Mouse (Mus musculus): ENCODE measurements at regions not wholly inside any gene's neighbourhood (a gene's known extent, or its start where the extent isn't known, plus 50 kb on each side); places are given as distances from the start of the nearest gene placed in this dataset.

GRCm38 (mm10) chr2:57772315-57772714 is 225.4 kb upstream of the Galnt5 start:
- in situ Hi-C loops (cut with MboI, MseI), result no loop called here

GRCm38 (mm10) chr2:57776154-57776553 is 221.5 kb upstream of the Galnt5 start:
- in situ Hi-C loops (cut with MboI, MseI), result no loop called here

- in situ Hi-C loops (cut with MboI, MseI), result no loop called here
Observed at GRCm38 (mm10) chr2:57780836-57781235, 216.8 kb upstream of the Galnt5 start.

GRCm38 (mm10) chr2:57793519-57794296 is 204.0 kb upstream of the Galnt5 start:
- in situ Hi-C loops (cut with MboI, MseI), result no loop called here

- in situ Hi-C loops (cut with MboI, MseI), result no loop called here
Observed at GRCm38 (mm10) chr2:57799279-57799678, 198.4 kb upstream of the Galnt5 start.

GRCm38 (mm10) chr2:57807911-57808310 is 189.8 kb upstream of the Galnt5 start:
- in situ Hi-C loops (cut with MboI, MseI), result no loop called here

GRCm38 (mm10) chr2:57812996-57813395 is 184.7 kb upstream of the Galnt5 start:
- in situ Hi-C loops (cut with MboI, MseI), result no loop called here

GRCm38 (mm10) chr2:57820343-57820742 is 177.3 kb upstream of the Galnt5 start:
- in situ Hi-C loops (cut with MboI, MseI), result no loop called here

- in situ Hi-C loops (cut with MboI, MseI), result no loop called here
Observed at GRCm38 (mm10) chr2:57820923-57821322, 176.8 kb upstream of the Galnt5 start.

GRCm38 (mm10) chr2:57828284-57828683 is 169.4 kb upstream of the Galnt5 start:
- in situ Hi-C loops (cut with MboI, MseI), result no loop called here

- in situ Hi-C loops (cut with MboI, MseI), result no loop called here
Observed at GRCm38 (mm10) chr2:57832565-57833355, 164.9 kb upstream of the Galnt5 start.

- in situ Hi-C loops (cut with MboI, MseI), result no loop called here
Observed at GRCm38 (mm10) chr2:57845135-57845534, 152.5 kb upstream of the Galnt5 start.

- in situ Hi-C loops (cut with MboI, MseI), result no loop called here
Observed at GRCm38 (mm10) chr2:57847707-57848106, 150.0 kb upstream of the Galnt5 start.

GRCm38 (mm10) chr2:57849338-57850057 is 148.2 kb upstream of the Galnt5 start:
- in situ Hi-C loops (cut with MboI, MseI), result no loop called here

GRCm38 (mm10) chr2:57850058-57850400 is 147.7 kb upstream of the Galnt5 start:
- in situ Hi-C loops (cut with MboI, MseI), result no loop called here

- in situ Hi-C loops (cut with MboI, MseI), result no loop called here
Observed at GRCm38 (mm10) chr2:57856524-57857107, 141.1 kb upstream of the Galnt5 start.

- in situ Hi-C loops (cut with MboI, MseI), result no loop called here
Observed at GRCm38 (mm10) chr2:57865289-57865688, 132.4 kb upstream of the Galnt5 start.

GRCm38 (mm10) chr2:57868046-57868445 is 129.6 kb upstream of the Galnt5 start:
- in situ Hi-C loops (cut with MboI, MseI), result no loop called here

GRCm38 (mm10) chr2:57900168-57900567 is 97.5 kb upstream of the Galnt5 start:
- in situ Hi-C loops (cut with MboI, MseI), result loop anchor here (25.0 kb wide), 1 partner anchor 1788 kb away; no protein-coding TSS in a partner anchor

- in situ Hi-C loops (cut with MboI, MseI), result loop anchor here (25.0 kb wide), 1 partner anchor 1788 kb away; no protein-coding TSS in a partner anchor
Observed at GRCm38 (mm10) chr2:57900580-57901247, 97.0 kb upstream of the Galnt5 start.

- in situ Hi-C loops (cut with MboI, MseI), result loop anchor here (25.0 kb wide), 1 partner anchor 1793 kb away; no protein-coding TSS in a partner anchor
Observed at GRCm38 (mm10) chr2:57905184-57905583, 92.5 kb upstream of the Galnt5 start.

All from T-helper 2 cell (primary cell).